Mouse (Mus musculus) forebrain, embryonic 10.5 days (tissue): ENCODE measurements around the gene Kcnh3. TPM values are rescaled to one million over a fixed set of nuclear protein-coding genes. Genes with fewer than 3 reads are reported as not detected.
"Not testable (repeated sequence)": the region's sequence is repeated elsewhere in the genome, so short reads cannot be mapped to it uniquely, and the experiment has no call there.

Source experiments
- DNase-seq: peaks from one replicate; pipeline ENCODE4 v3.0.0-alpha.2; 2017; ENCODE audit warnings: low spot score; ENCODE audit errors: extremely low spot score
- H3K27ac ChIP-seq: fragments of 300-500 bp; sonication (generic); 2 replicates; pipeline ENCODE4 v1.5.1; 2016; ENCODE audit warnings: mild to moderate bottlenecking
- H3K27me3 ChIP-seq: fragments of 300-500 bp; sonication (generic); 2 replicates; pipeline ENCODE4 v1.6.1; 2016; ENCODE audit warnings: mild to moderate bottlenecking; ENCODE audit not compliant: poor library complexity, severe bottlenecking
- H3K36me3 ChIP-seq: fragments of 300-500 bp; sonication (generic); replicated peaks from 2 replicates; pipeline ENCODE4 v1.6.1; 2016; ENCODE audit warnings: mild to moderate bottlenecking, moderate library complexity
- H3K4me1 ChIP-seq: fragments of 300-500 bp; sonication (generic); 2 replicates; pipeline ENCODE4 v1.6.1; 2016
- H3K4me3 ChIP-seq: fragments of 300-500 bp; sonication (generic); 2 replicates; pipeline ENCODE4 v1.5.1; 2016; ENCODE audit warnings: mild to moderate bottlenecking, moderate library complexity
- H3K9me3 ChIP-seq: fragments of 300-500 bp; sonication (generic); 2 replicates; pipeline ENCODE4 v1.6.1; 2016; ENCODE audit warnings: mild to moderate bottlenecking, moderate library complexity
- WGBS: fragments of 180-500 bp; shearing (Covaris S2); methylation state at CpG from one replicate; pipeline ENCODE4 v1.1.7; 2016; 5-methylcytosine and 5-hydroxymethylcytosine counted together
- polyA plus RNA-seq: library from polyadenylated mRNA; unstranded; fragments of >200 nt; fragmentation: Nextera tagmentation; extraction: Ambion mirVana; gene quantifications from 2 replicates; pipeline ENCODE4 v1.2.1, GENCODE M21; 2016

Gene Kcnh3
- polyA plus RNA-seq, 1 experiment from 2014 or later: not detected

GRCm38 (mm10) chr15:99248972-99249371 lies 24.3 kb downstream of the Kcnh3 start:
- Histone ChIP-seq H3K9me3 (no peaks in the 10 kb centered on the region), H3K36me3 (peaks cover 63% of the 10 kb centered on the region), H3K27ac (no peak overlapping the region), H3K4me1 (peaks cover 22% of the 10 kb centered on the region), H3K27me3 (no peaks in the 10 kb centered on the region), H3K4me3 (no peak overlapping the region)
- 87% methylated on average over 9 of the region's 9 CpGs for WGBS
- no peak for DNase-seq

DNA sequence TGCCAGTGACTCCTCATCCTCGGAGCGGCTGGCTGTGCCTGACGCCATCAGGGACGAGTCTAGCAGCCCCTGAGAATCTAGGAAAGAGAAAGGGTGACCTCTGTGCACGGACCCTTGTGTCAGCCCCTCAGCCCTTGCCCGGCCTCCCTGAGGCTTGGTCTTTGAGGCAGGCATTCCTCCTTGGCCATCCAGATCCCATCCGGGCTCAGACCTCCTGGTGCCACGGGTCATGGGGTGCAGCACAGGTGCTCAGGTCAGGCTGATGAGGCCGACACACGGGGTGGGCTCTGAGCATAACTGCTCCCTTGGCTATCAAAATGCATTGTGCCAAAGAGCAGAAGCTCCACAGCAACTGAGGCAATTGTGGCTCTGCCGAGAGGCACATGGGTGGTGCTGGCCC lies 25.3 kb downstream of the Kcnh3 start:
- Histone ChIP-seq H3K27ac (no peak overlapping the region), H3K4me3 (no peak overlapping the region), H3K9me3 (no peaks in the 10 kb centered on the region), H3K4me1 (peaks cover 22% of the 10 kb centered on the region), H3K36me3 (peaks cover 53% of the 10 kb centered on the region), H3K27me3 (no peaks in the 10 kb centered on the region)
- 96% methylated on average over 11 of the region's 11 CpGs for WGBS
- no peak for DNase-seq

GRCm38 (mm10) chr15:99251111-99251510 lies 26.4 kb downstream of the Kcnh3 start:
- H3K27me3 ChIP-seq, DNase-seq, H3K9me3 ChIP-seq: not testable (repeated sequence)
- peaks cover 22% of the 10 kb centered on the region for H3K4me1 ChIP-seq
- WGBS: 1% methylated on average over 15 of the region's 15 CpGs
- H3K27ac ChIP-seq: peak overlapping the region; percentile 79
- H3K36me3 ChIP-seq: peaks cover 41% of the 10 kb centered on the region
- H3K4me3 ChIP-seq: peak overlapping the region; percentile 76

DNA sequence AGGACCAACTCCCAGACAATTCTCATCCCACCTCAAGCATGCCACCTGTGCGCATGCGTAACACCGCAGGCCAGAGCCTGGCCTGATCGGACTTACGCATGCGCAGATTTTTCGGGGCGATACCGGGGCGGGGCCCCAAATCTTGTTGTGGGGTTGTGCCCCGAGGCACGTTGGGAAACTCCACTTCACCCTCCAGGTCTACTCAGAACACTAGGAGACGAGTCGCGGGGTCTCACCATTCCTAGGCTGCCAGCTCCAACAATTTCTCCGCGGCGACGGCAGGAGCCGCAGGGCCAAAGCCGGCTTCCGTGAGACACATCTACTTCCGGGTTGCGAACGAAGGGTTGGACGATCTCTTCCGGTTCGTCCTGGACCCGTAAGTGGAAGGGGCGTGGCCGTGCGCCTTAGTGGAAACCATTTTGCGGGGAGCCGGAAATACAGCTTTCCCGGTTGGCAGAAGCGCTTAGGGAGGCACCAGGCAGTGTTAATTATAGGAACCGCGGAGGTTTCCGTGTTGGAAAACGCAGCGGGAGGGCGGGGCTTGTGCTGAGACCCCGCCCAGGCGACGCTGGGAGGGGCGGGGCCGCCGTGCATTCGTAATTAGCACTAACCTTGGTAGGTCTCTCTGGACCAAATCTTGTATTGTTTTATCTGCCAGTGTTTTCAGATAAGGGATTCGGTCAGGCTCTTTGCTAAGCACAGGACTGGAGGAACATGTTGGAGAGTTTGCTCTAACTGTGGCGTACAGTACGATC lies 27.1 kb downstream of the Kcnh3 start, which contains the start of gene Mcrs1:
TSS of gene Mcrs1 (minus strand) at position 336 of the 755 bp plus-strand sequence.
- DNase-seq: peak; percentile 95
- peak within 1 kb of the TSS; percentile 97 for H3K27ac ChIP-seq
- no peaks in the 10 kb centered on the region for H3K9me3 ChIP-seq
- peak within 1 kb of the TSS; percentile 76 for H3K4me3 ChIP-seq
- peaks cover 34% of the 10 kb centered on the region for H3K36me3 ChIP-seq
- H3K27me3 ChIP-seq: no peaks in the 10 kb centered on the region
- WGBS: under 1% methylated on average over 52 of the region's 52 CpGs
- H3K4me1 ChIP-seq: peaks cover 22% of the 10 kb centered on the region

GRCm38 (mm10) chr15:99252381-99253174 lies 27.9 kb downstream of the Kcnh3 start:
- no peak for DNase-seq
- H3K4me3 ChIP-seq: peak overlapping the region; percentile 76
- WGBS: 7% methylated on average over 22 of the region's 22 CpGs
- no peaks in the 10 kb centered on the region for H3K9me3 ChIP-seq
- H3K4me1 ChIP-seq: peaks cover 22% of the 10 kb centered on the region
- peak overlapping the region; percentile 97 for H3K27ac ChIP-seq
- peaks cover 27% of the 10 kb centered on the region for H3K36me3 ChIP-seq
- H3K27me3 ChIP-seq: no peaks in the 10 kb centered on the region

DNA sequence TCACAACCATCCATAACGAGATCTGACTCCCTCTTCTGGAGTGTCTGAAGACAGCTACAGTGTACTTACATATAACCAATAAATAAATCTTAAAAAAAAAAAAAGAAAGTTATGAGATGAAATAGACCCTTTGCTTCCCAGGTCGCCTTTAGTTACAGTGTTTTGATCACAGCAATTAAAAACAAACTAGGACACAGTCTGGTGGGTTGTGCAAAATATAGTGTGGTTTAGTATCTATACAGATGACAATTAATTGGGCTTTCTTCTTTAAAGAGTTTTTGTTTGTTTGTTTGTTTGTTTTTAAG lies 28.5 kb downstream of the Kcnh3 start:
- not testable (repeated sequence) for H3K9me3 ChIP-seq, H3K27me3 ChIP-seq, H3K27ac ChIP-seq, DNase-seq
- peaks cover 21% of the 10 kb centered on the region for H3K36me3 ChIP-seq
- H3K4me1 ChIP-seq: peaks cover 22% of the 10 kb centered on the region
- peak overlapping the region; percentile 76; the same call in 1 of the 2 replicates for H3K4me3 ChIP-seq
- WGBS: 52% methylated on average over 2 of the region's 2 CpGs

- WGBS: 96% methylated on average over 6 of the region's 6 CpGs
- Histone ChIP-seq H3K27ac (no peak overlapping the region), H3K4me3 (no peak overlapping the region), H3K36me3 (peaks cover 15% of the 10 kb centered on the region), H3K27me3 (no peaks in the 10 kb centered on the region), H3K4me1 (peaks cover 22% of the 10 kb centered on the region), H3K9me3 (no peaks in the 10 kb centered on the region)
- DNase-seq: no peak
These were observed 29.1 kb downstream of the Kcnh3 start for GRCm38 (mm10) chr15:99253772-99254171.

GRCm38 (mm10) chr15:99254477-99255005 lies 29.9 kb downstream of the Kcnh3 start:
- no peaks in the 10 kb centered on the region for H3K9me3 ChIP-seq
- H3K27me3 ChIP-seq: no peaks in the 10 kb centered on the region
- peaks cover 7% of the 10 kb centered on the region for H3K36me3 ChIP-seq
- H3K4me3 ChIP-seq: no peak overlapping the region
- DNase-seq: no peak
- WGBS: 86% methylated on average over 2 of the region's 2 CpGs
- H3K4me1 ChIP-seq: peaks cover 27% of the 10 kb centered on the region
- no peak overlapping the region for H3K27ac ChIP-seq

DNA sequence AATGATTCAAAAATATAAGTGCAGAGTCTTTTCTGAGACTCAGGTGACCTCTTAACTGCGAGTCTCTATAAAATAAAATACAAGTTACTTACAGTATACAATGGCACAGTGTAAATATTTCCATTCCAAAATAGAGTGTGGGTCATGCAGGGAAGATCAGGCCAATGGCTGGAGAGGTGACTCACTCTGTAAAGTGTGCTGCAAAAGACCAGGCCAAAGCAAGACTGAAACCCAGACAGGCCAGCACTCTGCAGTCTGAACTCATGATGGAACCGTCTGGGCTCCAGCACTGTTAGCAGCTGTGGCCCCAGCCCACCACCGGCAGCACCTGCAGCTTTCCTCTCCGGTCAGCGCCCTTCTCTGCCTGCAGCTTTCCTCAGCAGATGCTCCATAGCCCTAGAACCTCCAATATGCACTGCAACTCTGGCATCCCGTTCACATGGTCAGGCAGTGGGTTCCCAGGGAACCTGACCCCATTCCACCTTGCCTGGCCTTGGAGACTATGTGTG lies 30.6 kb downstream of the Kcnh3 start:
- Histone ChIP-seq H3K36me3 (no peaks in the 10 kb centered on the region), H3K4me3 (no peak overlapping the region), H3K27me3 (no peaks in the 10 kb centered on the region), H3K27ac (no peak overlapping the region), H3K9me3 (no peaks in the 10 kb centered on the region), H3K4me1 (peaks cover 32% of the 10 kb centered on the region)
- DNase-seq: no peak
- WGBS: 90% methylated on average over 6 of the region's 6 CpGs

- Histone ChIP-seq H3K9me3 (no peaks in the 10 kb centered on the region), H3K36me3 (no peaks in the 10 kb centered on the region), H3K27me3 (no peaks in the 10 kb centered on the region), H3K4me3 (peak overlapping the region; percentile 45), H3K4me1 (peaks cover 20% of the 10 kb centered on the region), H3K27ac (peak overlapping the region; percentile 70; the same call in 1 of the 2 replicates)
- WGBS: 66% methylated on average over 8 of the region's 8 CpGs
- DNase-seq: no peak
These were observed 34.6 kb downstream of the Kcnh3 start for GRCm38 (mm10) chr15:99259167-99259729.

DNA sequence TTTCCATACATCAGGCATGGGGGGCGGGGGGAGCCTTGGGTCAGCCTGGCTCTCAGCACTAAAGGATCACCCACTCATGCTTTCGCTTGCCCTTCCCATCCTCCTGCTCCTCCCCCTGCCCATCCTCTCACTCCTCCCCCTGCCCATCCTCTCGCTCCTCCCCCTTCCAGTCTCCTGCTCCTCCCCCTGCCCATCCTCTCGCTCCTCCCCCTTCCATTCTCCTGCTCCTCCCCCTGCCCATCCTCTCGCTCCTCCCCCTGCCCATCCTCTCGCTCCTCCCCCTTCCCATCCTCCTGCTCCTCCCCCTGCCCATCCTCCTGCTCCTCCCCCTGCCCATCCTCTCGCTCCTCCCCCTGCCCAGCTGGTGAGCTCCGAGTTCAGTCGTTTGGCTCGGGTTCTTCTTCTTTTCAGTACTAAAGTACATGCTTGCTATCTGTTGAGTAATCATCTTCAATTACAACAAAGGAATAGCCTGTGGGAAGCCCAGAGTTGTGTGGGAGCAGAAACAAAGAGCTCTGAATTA lies 35.1 kb downstream of the Kcnh3 start:
- H3K4me1 ChIP-seq: peaks cover 25% of the 10 kb centered on the region
- H3K27ac ChIP-seq: peak overlapping the region; percentile 70; the same call in 1 of the 2 replicates
- DNase-seq: peak; percentile 85
- peak overlapping the region; percentile 45 for H3K4me3 ChIP-seq
- H3K36me3 ChIP-seq: no peaks in the 10 kb centered on the region
- H3K27me3 ChIP-seq: no peaks in the 10 kb centered on the region
- no peaks in the 10 kb centered on the region for H3K9me3 ChIP-seq
- 3% methylated on average over 10 of the region's 10 CpGs for WGBS

GRCm38 (mm10) chr15:99262702-99263101 lies 38.0 kb downstream of the Kcnh3 start:
- DNase-seq: no peak
- peaks cover 28% of the 10 kb centered on the region for H3K4me1 ChIP-seq
- no peak overlapping the region for H3K27ac ChIP-seq
- 77% methylated on average over 10 of the region's 10 CpGs for WGBS
- H3K36me3 ChIP-seq: no peaks in the 10 kb centered on the region
- no peaks in the 10 kb centered on the region for H3K9me3 ChIP-seq
- no peaks in the 10 kb centered on the region for H3K27me3 ChIP-seq
- H3K4me3 ChIP-seq: no peak overlapping the region
